Mouse (Mus musculus) CH12.LX (cell line): ENCODE data around the gene Tex10. TPM values are rescaled to one million over a fixed set of nuclear protein-coding genes. Genes with fewer than 3 reads are reported as not detected.

Experiments
- DNase-seq: peaks from one replicate; pipeline ENCODE4 v3.0.0-alpha.2; 2013; ENCODE audit errors: extremely low read depth
- H3K27ac ChIP-seq: 2 replicates; pipeline ENCODE4 v1.5.1; 2012; ENCODE audit warnings: low read depth, mild to moderate bottlenecking, control low read depth, moderate library complexity; ENCODE audit not compliant: insufficient read depth
- H3K27me3 ChIP-seq: replicated peaks from 2 replicates; pipeline ENCODE3; 2012; ENCODE audit warnings: inconsistent platforms
- H3K36me3 ChIP-seq, 2 experiments: replicated peaks in 1 of 2; 2 replicates each; pipeline versions ENCODE3 to v1.6.1; 2012; ENCODE audit warnings: inconsistent platforms in 1 of 2, low read length in 1 of 2, mild to moderate bottlenecking in 1 of 2, mixed read lengths in 1 of 2, moderate library complexity in 1 of 2; ENCODE audit not compliant: control insufficient read depth in 1 of 2, insufficient read depth in 1 of 2
- H3K4me1 ChIP-seq, 2 experiments: 2 replicates each; pipeline ENCODE4 v1.6.1; 2012; ENCODE audit warnings: inconsistent platforms in 1 of 2, moderate library complexity in 1 of 2; ENCODE audit not compliant: insufficient read depth in 2 of 2, control insufficient read depth in 1 of 2
- H3K4me2 ChIP-seq: 2 replicates; pipeline ENCODE4 v1.6.1; 2012; ENCODE audit warnings: low read depth, mild to moderate bottlenecking, control low read depth; ENCODE audit not compliant: poor library complexity, insufficient read depth, severe bottlenecking
- H3K4me3 ChIP-seq, 3 experiments: fragments of 150-350 bp in 1 of 3; sonication (generic) in 1 of 3; replicated peaks in 1 of 3; 2 replicates each; pipeline versions ENCODE3 to v1.5.1; 2011 to 2012; ENCODE audit warnings: low read depth in 2 of 3, low read length in 2 of 3, mild to moderate bottlenecking in 2 of 3, moderate library complexity in 2 of 3, control low read depth in 1 of 3, improper control_type of control experiment in 1 of 3, inconsistent platforms in 1 of 3, mixed read lengths in 1 of 3; ENCODE audit not compliant: poor library complexity in 1 of 3
- H3K79me2 ChIP-seq: replicated peaks from 2 replicates; pipeline ENCODE4 v1.6.1; 2012; ENCODE audit warnings: mild to moderate bottlenecking, moderate library complexity; ENCODE audit not compliant: control insufficient read depth, poor library complexity, insufficient read depth, severe bottlenecking; ENCODE audit errors: extremely low read depth
- H3K9ac ChIP-seq: 2 replicates; pipeline ENCODE4 v1.6.1; 2012; ENCODE audit warnings: low read depth, mild to moderate bottlenecking, control low read depth, moderate library complexity; ENCODE audit not compliant: insufficient read depth
- H3K9me3 ChIP-seq: replicated peaks from 2 replicates; pipeline ENCODE3; 2012; ENCODE audit warnings: low read length, inconsistent platforms, mixed read lengths
- CHD1 ChIP-seq: IDR thresholded peaks from 2 replicates; pipeline ENCODE4 v1.6.1; 2012; ENCODE audit warnings: low read depth, low read length, improper control_type of control experiment, inconsistent platforms
- CHD2 ChIP-seq: IDR thresholded peaks from 2 replicates; pipeline ENCODE4 v1.6.1; 2011; ENCODE audit warnings: low read length, improper control_type of control experiment
- ETS1 ChIP-seq: conservative IDR thresholded peaks from 2 replicates; pipeline ENCODE4 v1.6.1; 2012; ENCODE audit warnings: low read depth, mild to moderate bottlenecking, inconsistent platforms, low read length, improper control_type of control experiment, moderate library complexity
- IRF4 ChIP-seq: IDR thresholded peaks from 2 replicates; pipeline ENCODE4 v1.6.1; 2014; ENCODE audit warnings: low read depth, mild to moderate bottlenecking, inconsistent platforms, low read length, improper control_type of control experiment
- KAT2A ChIP-seq: IDR thresholded peaks from 2 replicates; pipeline ENCODE4 v1.6.1; 2012; ENCODE audit warnings: low read length, improper control_type of control experiment, inconsistent platforms; ENCODE audit not compliant: insufficient replicate concordance
- MAFK ChIP-seq: IDR thresholded peaks from 2 replicates; pipeline ENCODE4 v1.6.1; 2011; ENCODE audit warnings: low read length, improper control_type of control experiment; ENCODE audit not compliant: insufficient replicate concordance
- MAZ ChIP-seq: IDR thresholded peaks from 2 replicates; pipeline ENCODE4 v1.6.1; 2012; ENCODE audit warnings: low read depth, mild to moderate bottlenecking, inconsistent platforms, low read length, improper control_type of control experiment, moderate library complexity
- NELFE ChIP-seq: IDR thresholded peaks from 2 replicates; pipeline ENCODE4 v1.6.1; 2011; ENCODE audit warnings: low read depth, low read length, improper control_type of control experiment
- NRF1 ChIP-seq: IDR thresholded peaks from 2 replicates; pipeline ENCODE4 v1.6.1; 2014; ENCODE audit warnings: low read depth, mild to moderate bottlenecking, inconsistent platforms, low read length, improper control_type of control experiment, moderate library complexity
- PAX5 ChIP-seq: IDR thresholded peaks from 2 replicates; pipeline ENCODE4 v1.6.1; 2012; ENCODE audit warnings: low read length, inconsistent platforms, mixed read lengths
- SIN3A ChIP-seq: IDR thresholded peaks from 2 replicates; pipeline ENCODE4 v1.6.1; 2012; ENCODE audit warnings: low read length, improper control_type of control experiment, inconsistent platforms
- SMC3 ChIP-seq: IDR thresholded peaks from 2 replicates; pipeline ENCODE4 v1.6.1; 2011; ENCODE audit warnings: low read depth, low read length, improper control_type of control experiment
- TBP ChIP-seq: conservative IDR thresholded peaks from 2 replicates; pipeline ENCODE4 v1.6.1; 2011; ENCODE audit warnings: low read depth, low read length, improper control_type of control experiment
- TCF12 ChIP-seq: IDR thresholded peaks from 2 replicates; pipeline ENCODE4 v1.6.1; 2014; ENCODE audit warnings: low read depth, mild to moderate bottlenecking, inconsistent platforms, low read length, improper control_type of control experiment
- USF2 ChIP-seq: conservative IDR thresholded peaks from 2 replicates; pipeline ENCODE4 v1.6.1; 2011; ENCODE audit warnings: low read depth, low read length, improper control_type of control experiment
- ZMIZ1 ChIP-seq: IDR thresholded peaks from 2 replicates; pipeline ENCODE4 v1.6.1; 2012; ENCODE audit warnings: low read depth, mild to moderate bottlenecking, inconsistent platforms, low read length, improper control_type of control experiment
- dilution Hi-C: fragments of 300-500 bp; cut with MboI; formaldehyde crosslinking; loops from 2 replicates; pipeline ENCODE4 v1.14.3; 2020; ENCODE audit warnings: low sequenced_read_pairs; ENCODE audit not compliant: extremely low pct_unique_long_range_greater_than_20kb, extremely low pct_ligation_motif_present
- in situ Hi-C: fragments of 300-500 bp; cut with MboI; formaldehyde crosslinking; loops from 3 replicates; pipeline ENCODE4 v1.14.3; 2019; ENCODE audit warnings: low sequenced_read_pairs, low pct_ligation_motif_present, low pct_unique_long_range_greater_than_20kb, mixed read lengths
- polyA plus RNA-seq: library from polyadenylated mRNA; unstranded; fragments of >175 nt; gene quantifications from 2 replicates; pipeline ENCODE4 v1.2.1, GENCODE M21; 2012; ENCODE audit warnings: low read depth; ENCODE audit not compliant: insufficient read length
- total RNA-seq, 2 experiments: library from RNA; depleted of rRNA; stranded (reverse); fragments of 300-350 nt in 1 of 2; fragments of >200 nt in 1 of 2; gene quantifications; 2 replicates each; pipeline ENCODE4 v1.2.3; 2012 to 2014

Tex10 gene
- total and polyA plus RNA-seq, 3 experiments = 34.2 to 61.9 (median 46.3) TPM

DNA sequence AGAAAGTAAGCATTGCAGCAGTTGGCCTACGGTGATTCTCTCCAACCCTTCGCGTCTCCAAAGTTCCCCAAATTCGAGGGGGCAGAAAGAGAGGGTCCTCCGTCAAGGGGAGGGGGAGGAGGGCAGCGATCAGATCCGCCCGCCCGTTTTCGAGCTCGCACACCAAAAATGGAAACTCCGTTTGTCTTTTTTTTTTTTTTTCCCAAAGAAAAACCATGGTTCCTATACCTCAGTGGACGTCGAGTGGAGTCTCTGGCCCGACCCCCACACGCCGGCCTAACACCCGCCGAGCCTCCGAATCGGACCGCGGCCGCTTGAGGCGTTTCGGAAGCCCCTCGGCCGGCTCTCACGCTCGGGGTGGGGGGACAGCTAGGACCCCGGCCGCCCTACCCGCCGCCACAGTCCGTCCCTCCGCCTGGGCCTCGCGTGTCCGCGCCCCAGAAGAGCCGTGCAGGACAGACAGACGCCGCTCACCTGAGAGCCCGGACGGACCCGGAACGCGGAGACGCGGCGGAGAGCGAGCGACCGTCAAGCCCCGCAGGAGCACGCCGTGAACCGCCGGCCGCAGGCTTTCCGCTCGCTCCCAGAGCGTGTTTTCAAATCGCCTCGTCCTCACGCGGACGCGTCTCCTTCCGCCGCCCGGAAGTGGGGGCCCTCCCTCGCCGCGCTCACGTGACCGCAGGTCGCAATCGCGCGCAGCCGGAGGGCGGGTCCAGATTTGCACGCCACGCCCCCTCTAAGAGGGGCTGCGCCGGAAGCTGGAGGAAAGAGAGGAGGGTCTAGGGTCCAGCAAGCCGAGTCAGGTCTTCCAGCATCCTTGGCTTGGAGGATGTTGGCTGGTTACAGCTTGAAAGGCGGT lies at the start of gene Tex10 (continued):
- TF ChIP-seq KAT2A = 0 out of 2 replicates have a peak, but pooled peaks have one; percentile 69
- TF ChIP-seq, all 38 proteins: peak for 24

DNA sequence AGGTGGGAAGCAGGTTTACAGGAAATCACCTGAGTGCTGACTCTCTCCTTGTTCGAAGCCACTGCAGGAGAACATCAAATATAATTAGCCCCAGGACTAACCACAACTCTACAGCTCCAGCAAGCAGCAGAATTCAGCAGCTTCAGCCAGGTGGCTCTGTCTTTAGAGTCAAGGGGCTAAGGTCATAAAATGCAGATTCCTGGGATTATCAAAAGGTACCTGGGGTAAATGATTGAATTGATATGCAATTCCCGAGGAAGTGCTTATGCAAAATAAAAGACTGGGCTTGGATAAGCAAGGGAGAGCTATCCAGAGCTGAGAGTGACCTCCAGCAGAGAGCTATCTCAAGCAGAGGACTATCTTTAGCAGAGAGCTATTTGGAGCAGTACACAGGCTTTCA lies 37.6 kb upstream of the Tex10 start:
- Histone ChIP-seq H3K79me2 (no peaks in the 10 kb centered on the region), H3K27ac (no peak overlapping the region), H3K9me3 (no peaks in the 10 kb centered on the region), H3K4me3 (no peak overlapping the region), H3K27me3 (no peaks in the 10 kb centered on the region), H3K4me1 (no peaks in the 10 kb centered on the region), H3K4me2 (no peak overlapping the region), H3K36me3 (no peaks in the 10 kb centered on the region), H3K9ac (no peak overlapping the region)
- TF ChIP-seq CHD1 = no peak
- TF ChIP-seq MAFK = no peak
- TF ChIP-seq ZMIZ1 = no peak
- TF ChIP-seq ETS1 = no peak
- no peak for TF ChIP-seq TBP
- no peak for TF ChIP-seq MAZ
- no peak for TF ChIP-seq SMC3
- no peak for TF ChIP-seq PAX5
- TF ChIP-seq IRF4 = no peak
- TF ChIP-seq CHD2 = no peak
- no peak for TF ChIP-seq NRF1
- TF ChIP-seq USF2 = no peak
- no peak for TF ChIP-seq TCF12
- no peak for TF ChIP-seq NELFE
- TF ChIP-seq SIN3A = no peak
- in situ Hi-C loops (no loop called here), dilution Hi-C loops (no loop called here)
- no peak for DNase-seq

DNA sequence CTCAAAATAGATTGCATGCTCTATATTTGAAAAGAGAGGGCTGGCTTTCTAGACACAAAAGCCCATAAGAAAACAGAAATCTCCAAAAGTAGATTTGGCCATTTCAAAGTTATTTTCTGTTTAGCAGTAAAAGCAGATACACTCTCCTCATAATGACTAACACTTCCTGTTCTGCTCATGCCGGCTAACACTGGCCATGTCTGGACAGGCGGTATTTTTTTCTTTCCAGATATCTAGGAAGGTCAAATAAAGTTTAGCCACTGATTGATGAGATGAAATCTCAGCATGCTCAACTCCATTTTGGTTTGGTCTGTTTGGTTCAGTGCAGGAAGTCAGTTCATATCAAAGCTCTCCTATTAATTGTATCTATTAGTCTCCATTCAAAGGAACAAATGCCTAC lies 19.3 kb upstream of the Tex10 start:
- no peak overlapping the region for H3K27ac ChIP-seq
- H3K36me3 ChIP-seq = no peaks in the 10 kb centered on the region
- H3K4me1 ChIP-seq = no peaks in the 10 kb centered on the region
- no peak overlapping the region for H3K4me2 ChIP-seq
- no peak for TF ChIP-seq MAFK
- in situ Hi-C loops = no loop called here
- DNase-seq = no peak
- no peaks in the 10 kb centered on the region for H3K79me2 ChIP-seq
- dilution Hi-C loops = no loop called here
- no peaks in the 10 kb centered on the region for H3K27me3 ChIP-seq
- no peaks in the 10 kb centered on the region for H3K9me3 ChIP-seq
- H3K9ac ChIP-seq = no peak overlapping the region
- H3K4me3 ChIP-seq = no peak overlapping the region
